Mouse (Mus musculus) spleen, adult 2 months (tissue): Measurements from ENCODE around the gene Bbs10.

Experiments used
- CTCF ChIP-seq: fragments of 200-500 bp; IDR thresholded peaks from 2 replicates; pipeline ENCODE4 v1.5.1; 2011; ENCODE audit warnings: mild to moderate bottlenecking, inconsistent platforms; ENCODE audit not compliant: insufficient read depth, insufficient read length, insufficient replicate concordance; ENCODE audit errors: extremely low read depth
- POLR2A ChIP-seq: fragments of 200-500 bp; IDR thresholded peaks from 2 replicates; pipeline ENCODE4 v1.6.1; 2011; ENCODE audit warnings: low read depth, low read length, inconsistent platforms

DNA sequence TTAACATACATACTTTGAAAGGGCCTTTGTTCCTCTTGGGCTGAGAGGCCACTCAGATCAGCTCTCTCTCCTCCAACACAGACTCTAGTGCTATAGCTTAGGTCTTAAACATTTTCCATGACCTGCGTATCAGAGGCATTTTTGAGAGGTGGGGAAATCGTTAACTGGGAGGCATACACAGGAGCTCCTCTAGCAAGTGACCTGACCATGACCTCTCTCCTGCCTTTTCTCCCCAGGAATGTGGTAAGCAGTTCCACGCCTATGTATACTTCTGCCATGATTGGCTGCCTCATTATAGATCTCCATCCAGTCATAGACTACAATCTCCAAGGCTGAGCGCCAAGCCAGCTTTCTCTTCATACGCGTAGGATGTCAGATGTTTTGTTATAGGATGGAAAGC is 14.8 kb downstream of the Bbs10 start:
- no peak for TF ChIP-seq CTCF
- TF ChIP-seq POLR2A, result no peak
